Mouse (Mus musculus): Measurements from ENCODE around the gene Mylk4.

DNA sequence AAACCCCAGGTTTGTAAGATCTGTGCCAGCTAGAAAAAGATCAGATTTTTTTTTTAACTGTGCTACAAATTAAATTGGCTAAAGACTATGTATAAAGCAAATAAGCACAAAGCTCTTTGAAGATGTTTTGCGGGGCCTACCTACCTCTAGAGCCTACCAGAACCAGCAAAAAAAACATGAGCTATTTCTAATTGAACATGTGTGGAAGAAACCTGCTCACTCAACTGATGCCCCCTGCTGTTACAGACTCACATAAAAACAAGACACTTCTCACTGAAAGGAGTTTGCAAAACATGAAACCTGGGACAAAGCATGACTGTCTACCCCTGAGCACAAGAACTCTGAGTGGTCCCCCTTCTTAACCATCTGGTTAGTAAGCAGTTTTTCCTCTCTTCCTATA is 13.3 kb upstream of the Mylk4 start:
- TF ChIP-seq CTCF (IDR thresholded peaks at IDR 0.05; ENCODE audit: low read depth) (peak; percentile 22), EP300 (IDR thresholded peaks at IDR 0.05; ENCODE audit: low read depth) (no peak)
